Mouse (Mus musculus) limb, embryonic 15.5 days (tissue): ENCODE results near the gene Pik3r2. TPM values are rescaled to one million over a fixed set of nuclear protein-coding genes. Genes with fewer than 3 reads are reported as not detected.
"Not testable (repeated sequence)": the region's sequence is repeated elsewhere in the genome, so short reads cannot be mapped to it uniquely, and the experiment has no call there.

Experiments used
- ATAC-seq: fragments of 200-750 bp; cut with Nextera tagmentation; 2 replicates; pipeline ENCODE4 v1.8.0; 2017; ENCODE audit warnings: low read depth, moderate TSS enrichment; ENCODE audit not compliant: insufficient number of reproducible peaks, low FRiP score, low TSS enrichment
- H3K27ac ChIP-seq: fragments of 300-500 bp; sonication (generic); 2 replicates; pipeline ENCODE4 v1.5.1; 2015; ENCODE audit warnings: moderate library complexity, mild to moderate bottlenecking, inconsistent platforms
- H3K27me3 ChIP-seq: fragments of 300-500 bp; sonication (generic); 2 replicates; pipeline ENCODE4 v1.6.1; 2015; ENCODE audit warnings: inconsistent platforms
- H3K36me3 ChIP-seq: fragments of 300-500 bp; sonication (generic); 2 replicates; pipeline ENCODE4 v1.6.1; 2015; ENCODE audit warnings: inconsistent platforms
- H3K4me1 ChIP-seq: fragments of 300-500 bp; sonication (generic); 2 replicates; pipeline ENCODE4 v1.6.1; 2015; ENCODE audit warnings: inconsistent platforms
- H3K4me2 ChIP-seq: fragments of 300-500 bp; sonication (generic); 2 replicates; pipeline ENCODE4 v1.6.1; 2015; ENCODE audit warnings: mild to moderate bottlenecking, inconsistent platforms
- H3K4me3 ChIP-seq: fragments of 300-500 bp; sonication (generic); 2 replicates; pipeline ENCODE4 v1.5.1; 2015; ENCODE audit warnings: mild to moderate bottlenecking, inconsistent platforms
- H3K9ac ChIP-seq: fragments of 300-500 bp; sonication (generic); 2 replicates; pipeline ENCODE4 v1.6.1; 2015; ENCODE audit warnings: inconsistent platforms
- H3K9me3 ChIP-seq: fragments of 300-500 bp; sonication (generic); 2 replicates; pipeline ENCODE4 v1.6.1; 2016; ENCODE audit warnings: inconsistent platforms
- WGBS: fragments of 180-500 bp; shearing (Covaris S2); methylation state at CpG from one replicate; pipeline ENCODE4 v1.1.7; 2015; 5-methylcytosine and 5-hydroxymethylcytosine counted together
- polyA plus RNA-seq: library from polyadenylated mRNA; unstranded; fragments of >200 nt; fragmentation: Nextera tagmentation; extraction: Ambion mirVana; gene quantifications from 2 replicates; pipeline ENCODE4 v1.2.1, GENCODE M21; 2015

Gene Pik3r2
- 85.8 and 91.4 TPM in 2 replicates for polyA plus RNA-seq

- under 1% methylated on average over 94 of the region's 94 CpGs for WGBS
- H3K9ac ChIP-seq = peak within 1 kb of the TSS; percentile 93
- H3K27ac ChIP-seq = peak within 1 kb of the TSS; percentile 99
- H3K9me3 ChIP-seq = no peaks in the 10 kb centered on the region
- H3K36me3 ChIP-seq = peaks cover 59% of the 10 kb centered on the region
- peak within 1 kb of the TSS; percentile 81 for H3K4me2 ChIP-seq
- peak within 1 kb of the TSS; percentile 87 for H3K4me3 ChIP-seq
- H3K4me1 ChIP-seq = peaks cover 58% of the 10 kb centered on the region
- ATAC-seq = peak; percentile 91
- no peaks in the 10 kb centered on the region for H3K27me3 ChIP-seq
Observed at GRCm38 (mm10) chr8:70776496-70777444, at the start of gene Pik3r2. Gene Pik3r2 (minus strand): TSS chr8:70776713.

GRCm38 (mm10) chr8:70825816-70826215 lies 49.3 kb upstream of the Pik3r2 start:
- no peaks in the 10 kb centered on the region for H3K9me3 ChIP-seq

DNA sequence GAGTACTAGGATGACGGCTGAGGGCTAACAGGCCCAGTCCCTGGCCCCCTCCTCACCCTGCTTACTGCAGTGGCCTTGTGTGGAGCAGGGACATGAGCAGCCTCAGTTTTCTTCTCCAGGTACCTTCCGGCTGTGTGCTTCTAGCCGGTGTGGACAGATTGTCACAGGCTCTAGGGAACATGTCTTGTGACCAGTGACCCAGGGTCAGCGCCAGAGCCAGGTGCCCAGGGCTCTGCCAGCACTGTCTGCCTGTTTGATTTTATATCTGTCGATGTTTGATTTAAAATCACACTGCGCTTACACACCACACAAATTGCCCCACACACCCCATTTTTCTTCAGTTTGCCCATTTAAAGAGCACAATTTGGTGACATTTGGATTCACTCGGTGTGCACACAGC lies 47.3 kb upstream of the Pik3r2 start:
- peaks cover 6% of the 10 kb centered on the region; the same call in 1 of the 2 replicates for H3K9me3 ChIP-seq
- H3K4me1 ChIP-seq = peaks cover 12% of the 10 kb centered on the region
- 84% methylated on average over 7 of the region's 7 CpGs for WGBS
- no peak overlapping the region for H3K4me2 ChIP-seq
- ATAC-seq = no peak
- H3K27me3 ChIP-seq = peaks cover 19% of the 10 kb centered on the region
- H3K9ac ChIP-seq = no peak overlapping the region
- no peaks in the 10 kb centered on the region for H3K36me3 ChIP-seq
- H3K4me3 ChIP-seq = no peak overlapping the region
- no peak overlapping the region for H3K27ac ChIP-seq

More at GRCm38 (mm10) chr8:70825816-70826215, 49.3 kb upstream of the Pik3r2 start:
- H3K27ac ChIP-seq = no peak overlapping the region
- peaks cover 3% of the 10 kb centered on the region; the same call in 1 of the 2 replicates for H3K27me3 ChIP-seq
- H3K36me3 ChIP-seq = no peaks in the 10 kb centered on the region
- WGBS = 72% methylated on average over 8 of the region's 8 CpGs
- H3K4me1 ChIP-seq = peaks cover 8% of the 10 kb centered on the region
- no peak overlapping the region for H3K4me3 ChIP-seq
- no peak overlapping the region for H3K4me2 ChIP-seq
- H3K9ac ChIP-seq = no peak overlapping the region
- no peak for ATAC-seq

GRCm38 (mm10) chr8:70822594-70822993 lies 46.1 kb upstream of the Pik3r2 start:
- WGBS = 82% methylated on average over 3 of the region's 3 CpGs
- not testable (repeated sequence) for H3K4me2 ChIP-seq, H3K9ac ChIP-seq, ATAC-seq, H3K27ac ChIP-seq, H3K4me3 ChIP-seq, H3K36me3 ChIP-seq
- peaks cover 12% of the 10 kb centered on the region for H3K4me1 ChIP-seq
- H3K27me3 ChIP-seq = peaks cover 19% of the 10 kb centered on the region
- H3K9me3 ChIP-seq = peaks cover 10% of the 10 kb centered on the region; the same call in 1 of the 2 replicates

- H3K4me3 ChIP-seq = no peak overlapping the region
- no peak for ATAC-seq
- peaks cover 14% of the 10 kb centered on the region for H3K4me1 ChIP-seq
- peaks cover 10% of the 10 kb centered on the region; the same call in 1 of the 2 replicates for H3K9me3 ChIP-seq
- no peak overlapping the region for H3K9ac ChIP-seq
- no peak overlapping the region for H3K27ac ChIP-seq
- WGBS = 43% methylated on average over 11 of the region's 11 CpGs
- peaks cover 23% of the 10 kb centered on the region for H3K27me3 ChIP-seq
- no peak overlapping the region for H3K4me2 ChIP-seq
- H3K36me3 ChIP-seq = no peaks in the 10 kb centered on the region
Observed at GRCm38 (mm10) chr8:70821992-70822391, 45.5 kb upstream of the Pik3r2 start.

GRCm38 (mm10) chr8:70821399-70821962 lies 45.0 kb upstream of the Pik3r2 start:
- peaks cover 19% of the 10 kb centered on the region for H3K4me1 ChIP-seq
- H3K27me3 ChIP-seq = peaks cover 28% of the 10 kb centered on the region
- 15% methylated on average over 30 of the region's 30 CpGs for WGBS
- no peak overlapping the region for H3K9ac ChIP-seq
- peaks cover 10% of the 10 kb centered on the region; the same call in 1 of the 2 replicates for H3K9me3 ChIP-seq
- H3K36me3 ChIP-seq = no peaks in the 10 kb centered on the region
- no peak for ATAC-seq
- H3K27ac ChIP-seq = no peak overlapping the region
- no peak overlapping the region for H3K4me2 ChIP-seq
- no peak overlapping the region for H3K4me3 ChIP-seq

DNA sequence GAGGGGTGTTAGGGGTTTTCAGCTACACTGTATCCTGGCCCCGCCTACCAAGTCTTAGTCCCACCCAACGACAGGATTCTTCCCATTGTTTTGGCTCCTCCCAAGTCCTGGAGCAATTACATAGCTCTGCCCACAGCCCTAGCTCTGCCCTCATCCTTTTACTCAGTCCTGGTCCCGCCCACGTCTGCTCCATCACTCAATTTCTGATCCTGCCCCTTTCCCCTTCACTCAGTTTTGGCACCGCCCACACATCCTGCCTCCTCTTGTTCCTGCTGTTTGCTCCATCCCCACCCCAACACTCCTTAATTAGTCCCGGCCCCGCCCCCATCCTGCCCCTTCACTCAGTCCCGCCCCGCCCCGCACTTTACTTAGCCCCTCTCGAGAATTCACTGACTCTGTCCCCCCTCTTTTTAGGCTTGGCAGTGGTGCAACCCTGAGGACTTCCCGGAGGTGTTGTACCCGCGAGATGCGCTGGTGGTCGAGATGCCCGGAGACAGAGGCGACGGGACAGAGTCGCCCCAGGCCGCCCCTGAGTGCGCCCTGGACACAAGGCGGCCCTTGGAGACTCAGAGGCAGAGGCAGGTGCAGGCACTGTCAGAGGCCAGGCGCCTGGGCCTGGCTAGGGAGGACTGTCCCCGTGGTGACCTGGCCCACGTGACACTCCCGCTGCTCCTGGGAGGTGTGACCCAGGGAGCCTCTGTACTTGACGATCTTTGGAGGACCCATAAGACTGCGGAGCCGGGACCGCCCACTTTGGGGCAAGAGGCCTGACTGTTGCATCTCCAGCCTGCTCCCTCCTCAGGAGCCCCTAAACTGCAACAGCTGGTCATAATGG lies 43.8 kb upstream of the Pik3r2 start:
- no peaks in the 10 kb centered on the region for H3K36me3 ChIP-seq
- ATAC-seq = peak; percentile 82
- no peak overlapping the region for H3K4me2 ChIP-seq
- peaks cover 39% of the 10 kb centered on the region for H3K27me3 ChIP-seq
- 4% methylated on average over 31 of the region's 31 CpGs for WGBS
- H3K27ac ChIP-seq = no peak overlapping the region
- no peak overlapping the region for H3K9ac ChIP-seq
- peaks cover 10% of the 10 kb centered on the region; the same call in 1 of the 2 replicates for H3K9me3 ChIP-seq
- peaks cover 19% of the 10 kb centered on the region for H3K4me1 ChIP-seq
- no peak overlapping the region for H3K4me3 ChIP-seq

DNA sequence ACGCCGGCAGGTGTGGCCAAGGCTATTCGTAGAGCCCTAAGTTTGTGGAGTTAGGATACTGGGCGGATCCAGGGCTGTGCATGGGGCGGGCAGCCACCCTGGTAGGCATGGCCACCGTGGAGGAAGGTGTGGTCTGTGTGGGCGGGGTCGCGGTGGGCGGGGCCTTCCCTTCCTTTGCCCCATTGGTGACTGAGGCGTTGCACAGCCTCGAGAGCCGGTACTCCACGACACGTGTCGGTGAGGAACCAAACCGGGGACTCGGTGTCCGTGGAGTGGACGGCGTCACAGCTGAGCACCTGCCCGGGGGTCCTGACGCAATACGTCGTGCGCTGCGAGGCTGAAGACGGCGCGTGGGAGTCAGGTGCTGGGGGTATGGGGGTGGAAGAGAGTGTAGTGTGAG lies 40.2 kb upstream of the Pik3r2 start:
- WGBS = 9% methylated on average over 30 of the region's 30 CpGs
- peaks cover 51% of the 10 kb centered on the region for H3K27me3 ChIP-seq
- no peak overlapping the region for H3K27ac ChIP-seq
- ATAC-seq = no peak
- peaks cover 15% of the 10 kb centered on the region for H3K4me1 ChIP-seq
- peaks cover 10% of the 10 kb centered on the region; the same call in 1 of the 2 replicates for H3K9me3 ChIP-seq
- no peak overlapping the region for H3K9ac ChIP-seq
- H3K4me2 ChIP-seq = peak overlapping the region; percentile 26
- 0 out of 2 replicates have a peak overlapping the region, but pooled peaks have one; percentile 8 for H3K4me3 ChIP-seq
- H3K36me3 ChIP-seq = no peaks in the 10 kb centered on the region

- no peaks in the 10 kb centered on the region for H3K9me3 ChIP-seq
- WGBS = 47% methylated on average over 4 of the region's 4 CpGs
- peaks cover 6% of the 10 kb centered on the region; the same call in 1 of the 2 replicates for H3K4me1 ChIP-seq
- no peak overlapping the region for H3K4me2 ChIP-seq
- peaks cover 31% of the 10 kb centered on the region for H3K27me3 ChIP-seq
- no peak for ATAC-seq
- H3K27ac ChIP-seq = no peak overlapping the region
- H3K9ac ChIP-seq = no peak overlapping the region
- no peak overlapping the region for H3K4me3 ChIP-seq
- no peaks in the 10 kb centered on the region for H3K36me3 ChIP-seq
Observed at GRCm38 (mm10) chr8:70812885-70813284, 36.4 kb upstream of the Pik3r2 start.

GRCm38 (mm10) chr8:70812055-70812454 lies 35.5 kb upstream of the Pik3r2 start:
- Histone ChIP-seq H3K4me1 (peaks cover 5% of the 10 kb centered on the region; the same call in 1 of the 2 replicates), H3K9me3 (no peaks in the 10 kb centered on the region), H3K4me3 (no peak overlapping the region), H3K27me3 (peaks cover 28% of the 10 kb centered on the region), H3K27ac (no peak overlapping the region), H3K36me3 (no peaks in the 10 kb centered on the region), H3K4me2 (no peak overlapping the region), H3K9ac (no peak overlapping the region)
- 47% methylated on average over 4 of the region's 4 CpGs for WGBS
- ATAC-seq = no peak

DNA sequence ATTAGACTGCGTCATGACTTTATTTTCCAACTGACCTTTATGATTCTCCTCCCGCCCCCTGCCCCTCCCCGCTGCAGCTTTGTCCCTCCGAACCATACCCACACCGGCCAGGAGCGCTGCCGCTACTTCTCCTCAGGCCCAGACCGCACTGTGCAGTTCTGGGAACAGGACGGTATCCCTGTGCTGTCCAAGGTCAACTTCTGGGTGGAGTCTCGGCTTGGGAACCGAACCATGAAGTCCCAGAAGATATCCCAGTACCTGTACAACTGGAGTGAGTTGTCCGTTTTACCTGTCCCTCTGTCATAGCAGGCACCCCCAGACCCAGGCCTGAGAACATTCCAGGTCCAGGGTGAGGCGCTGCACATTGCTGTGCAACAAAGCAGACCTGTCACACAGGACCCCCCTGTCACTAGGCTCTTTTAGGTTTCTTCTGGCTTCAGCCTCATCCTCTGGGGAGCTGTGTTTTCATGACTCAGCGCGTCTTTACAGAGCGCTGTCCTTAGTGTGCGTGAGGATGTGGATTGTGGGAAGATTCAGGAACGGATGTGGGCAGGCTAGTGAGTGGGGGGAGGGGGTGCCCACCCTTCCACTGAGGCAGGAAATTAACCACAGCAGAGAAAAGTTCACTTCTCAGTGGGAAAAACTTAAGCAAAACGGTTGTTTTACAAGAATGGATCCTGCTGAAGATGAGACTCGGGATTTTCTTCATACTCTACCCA lies 34.6 kb upstream of the Pik3r2 start:
- no peak overlapping the region for H3K4me3 ChIP-seq
- no peaks in the 10 kb centered on the region for H3K4me1 ChIP-seq
- 69% methylated on average over 20 of the region's 20 CpGs for WGBS
- peaks cover 19% of the 10 kb centered on the region for H3K27me3 ChIP-seq
- no peak overlapping the region for H3K4me2 ChIP-seq
- no peaks in the 10 kb centered on the region for H3K36me3 ChIP-seq
- H3K9me3 ChIP-seq = no peaks in the 10 kb centered on the region
- no peak overlapping the region for H3K9ac ChIP-seq
- H3K27ac ChIP-seq = no peak overlapping the region
- ATAC-seq = no peak
